Mouse (Mus musculus): ENCODE measurements at regions not wholly inside any gene's neighbourhood (a gene's known extent, or its start where the extent isn't known, plus 50 kb on each side); places are given as distances from the start of the nearest gene placed in this dataset.

DNA sequence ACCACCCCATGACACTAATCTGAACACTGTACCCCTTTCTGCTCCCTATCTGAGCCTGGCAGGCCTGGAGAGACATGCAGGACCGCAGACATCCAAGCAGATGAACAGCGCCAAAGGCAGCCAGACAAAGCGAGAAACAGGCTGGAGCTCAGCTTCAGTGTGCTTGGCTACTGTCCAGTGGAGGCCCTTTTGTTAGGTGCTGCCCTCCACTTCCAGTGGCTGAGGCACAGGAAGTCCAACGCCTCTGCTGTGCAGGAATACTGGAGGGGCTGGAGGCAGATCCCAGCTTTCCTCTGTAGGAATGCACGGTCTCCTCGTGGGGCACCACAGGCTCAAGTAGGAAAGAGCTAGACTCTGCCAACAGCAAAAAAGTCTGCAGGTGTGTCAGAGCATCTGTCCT lies 112.6 kb downstream of the Mrm1 start:
- DNase-seq: no peak
- TF ChIP-seq CTCF (conservative IDR thresholded peaks at IDR 0.05; ENCODE audit: insufficient read depth, insufficient read length, low read depth, low read length) (no peak), POLR2A (IDR thresholded peaks at IDR 0.05; ENCODE audit: low read depth, low read length) (no peak)
- Histone ChIP-seq H3K27me3 (replicated peaks; ENCODE audit: control insufficient read depth, insufficient read depth, low read length) (no peaks in the 10 kb centered on the region), H3K36me3 (ENCODE audit: control insufficient read depth, insufficient read depth, low read length) (no peaks in the 10 kb centered on the region), H3K4me3 (ENCODE audit: insufficient read depth, low read depth, low read length) (no peak overlapping the region), H3K27ac (ENCODE audit: insufficient read depth, low read depth, low read length) (no peak overlapping the region), H3K4me1 (ENCODE audit: control insufficient read depth, insufficient read depth, low read length) (no peaks in the 10 kb centered on the region)
- WGBS: 44% methylated on average over 6 of the region's 6 CpGs

DNA sequence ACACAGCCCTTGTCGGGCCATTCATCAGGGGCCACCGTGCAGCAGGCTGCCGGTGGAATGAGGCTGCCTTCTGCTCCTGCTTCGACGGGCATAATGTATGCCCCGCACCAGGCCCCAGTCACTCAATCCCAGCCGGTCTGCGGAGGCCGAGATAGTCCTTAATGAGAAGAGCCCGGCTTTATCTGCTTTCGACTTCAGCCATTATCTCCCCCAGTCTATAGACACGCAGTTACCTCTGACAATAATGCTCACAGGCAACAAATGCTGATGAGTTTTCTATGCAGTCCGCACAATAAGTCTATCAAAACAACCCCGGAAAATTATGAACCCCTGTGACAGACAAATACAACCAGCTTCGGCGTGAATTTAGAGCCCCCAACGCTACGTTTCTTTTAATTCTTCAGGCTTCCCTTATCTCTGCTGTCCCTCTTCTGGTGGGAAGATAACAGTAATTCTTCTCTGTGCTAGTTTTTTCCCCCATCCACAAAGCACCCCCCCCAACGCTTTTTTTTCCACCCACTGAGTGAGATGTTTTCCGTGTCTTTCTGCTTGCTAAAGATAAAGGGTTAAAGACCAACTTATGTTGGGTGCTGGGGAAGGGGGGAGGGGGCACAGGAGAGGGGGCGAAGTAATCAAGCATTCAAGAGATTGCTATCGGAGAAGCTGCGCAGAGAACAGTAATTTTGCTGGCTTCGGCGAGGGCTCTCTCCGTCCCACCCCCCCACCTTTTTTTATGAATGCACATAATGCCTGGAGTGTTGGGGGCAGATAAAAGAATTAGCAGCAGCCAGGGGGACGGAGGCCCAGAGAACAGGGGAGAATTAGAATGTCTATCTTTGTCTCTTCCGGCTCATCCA lies 117.8 kb downstream of the Mrm1 start:
- TF ChIP-seq CTCF (conservative IDR thresholded peaks at IDR 0.05; ENCODE audit: insufficient read depth, insufficient read length, low read depth, low read length) (no peak), POLR2A (IDR thresholded peaks at IDR 0.05; ENCODE audit: low read depth, low read length) (no peak)
- Histone ChIP-seq H3K27ac (ENCODE audit: insufficient read depth, low read depth, low read length) (no peak overlapping the region), H3K4me1 (ENCODE audit: control insufficient read depth, insufficient read depth, low read length) (no peaks in the 10 kb centered on the region), H3K4me3 (ENCODE audit: insufficient read depth, low read depth, low read length) (no peak overlapping the region), H3K36me3 (ENCODE audit: control insufficient read depth, insufficient read depth, low read length) (no peaks in the 10 kb centered on the region), H3K27me3 (replicated peaks; ENCODE audit: control insufficient read depth, insufficient read depth, low read length) (no peaks in the 10 kb centered on the region)
- DNase-seq: no peak
- WGBS: 21% methylated on average over 28 of the region's 28 CpGs

DNA sequence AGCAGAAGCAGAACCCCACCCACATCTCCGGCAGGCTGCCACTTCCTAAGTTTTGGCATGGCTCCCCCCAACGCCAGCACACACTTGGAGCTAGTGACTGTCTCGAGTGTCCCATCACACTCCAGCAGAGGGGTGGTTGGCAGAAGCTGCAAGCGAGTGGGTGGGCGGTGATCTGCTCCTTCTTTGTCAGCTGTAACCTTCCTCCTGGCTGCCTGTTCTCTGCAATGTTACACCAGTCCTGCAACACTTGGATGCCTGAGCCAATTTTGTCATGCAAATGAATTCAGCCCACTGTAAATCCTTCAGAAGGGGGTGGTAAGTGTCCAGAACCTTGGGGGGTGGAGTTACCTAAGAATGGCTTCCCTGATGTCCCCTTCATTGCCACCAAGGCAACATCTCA lies 121.8 kb downstream of the Mrm1 start:
- Histone ChIP-seq H3K36me3 (ENCODE audit: control insufficient read depth, insufficient read depth, low read length) (no peaks in the 10 kb centered on the region), H3K4me3 (ENCODE audit: insufficient read depth, low read depth, low read length) (no peak overlapping the region), H3K27ac (ENCODE audit: insufficient read depth, low read depth, low read length) (no peak overlapping the region), H3K27me3 (replicated peaks; ENCODE audit: control insufficient read depth, insufficient read depth, low read length) (no peaks in the 10 kb centered on the region), H3K4me1 (ENCODE audit: control insufficient read depth, insufficient read depth, low read length) (no peaks in the 10 kb centered on the region)
- DNase-seq: no peak
- WGBS: 37% methylated on average over 5 of the region's 5 CpGs
- TF ChIP-seq POLR2A (IDR thresholded peaks at IDR 0.05; ENCODE audit: low read depth, low read length) (no peak), CTCF (conservative IDR thresholded peaks at IDR 0.05; ENCODE audit: insufficient read depth, insufficient read length, low read depth, low read length) (no peak)

DNA sequence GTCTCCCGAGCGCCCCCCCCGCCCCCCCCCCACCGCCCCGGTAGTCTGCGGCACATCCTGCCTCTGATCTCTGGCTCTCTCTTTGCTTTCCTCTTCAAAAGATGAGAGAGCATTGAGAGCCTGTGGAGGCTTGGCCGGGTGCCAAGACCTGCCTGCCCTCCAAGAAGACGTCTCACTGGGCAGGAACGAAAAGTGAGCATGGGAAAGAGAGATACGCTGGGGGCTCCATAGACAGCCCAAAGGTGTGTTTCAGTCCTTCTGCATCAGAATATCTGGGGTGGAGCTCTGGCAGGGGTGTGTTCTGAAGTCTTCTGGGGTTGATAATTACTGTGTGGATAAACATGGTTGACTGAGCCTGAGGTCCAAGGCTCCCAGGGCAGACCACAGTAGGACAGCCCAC lies 126.7 kb downstream of the Mrm1 start:
- Histone ChIP-seq H3K36me3 (ENCODE audit: control insufficient read depth, insufficient read depth, low read length) (no peaks in the 10 kb centered on the region), H3K4me1 (ENCODE audit: control insufficient read depth, insufficient read depth, low read length) (no peaks in the 10 kb centered on the region), H3K27ac (ENCODE audit: insufficient read depth, low read depth, low read length) (no peak overlapping the region), H3K27me3 (replicated peaks; ENCODE audit: control insufficient read depth, insufficient read depth, low read length) (no peaks in the 10 kb centered on the region), H3K4me3 (ENCODE audit: insufficient read depth, low read depth, low read length) (no peak overlapping the region)
- 11% methylated on average over 9 of the region's 10 CpGs for WGBS
- TF ChIP-seq POLR2A (IDR thresholded peaks at IDR 0.05; ENCODE audit: low read depth, low read length) (no peak), CTCF (conservative IDR thresholded peaks at IDR 0.05; ENCODE audit: insufficient read depth, insufficient read length, low read depth, low read length) (no peak)
- no peak for DNase-seq

DNA sequence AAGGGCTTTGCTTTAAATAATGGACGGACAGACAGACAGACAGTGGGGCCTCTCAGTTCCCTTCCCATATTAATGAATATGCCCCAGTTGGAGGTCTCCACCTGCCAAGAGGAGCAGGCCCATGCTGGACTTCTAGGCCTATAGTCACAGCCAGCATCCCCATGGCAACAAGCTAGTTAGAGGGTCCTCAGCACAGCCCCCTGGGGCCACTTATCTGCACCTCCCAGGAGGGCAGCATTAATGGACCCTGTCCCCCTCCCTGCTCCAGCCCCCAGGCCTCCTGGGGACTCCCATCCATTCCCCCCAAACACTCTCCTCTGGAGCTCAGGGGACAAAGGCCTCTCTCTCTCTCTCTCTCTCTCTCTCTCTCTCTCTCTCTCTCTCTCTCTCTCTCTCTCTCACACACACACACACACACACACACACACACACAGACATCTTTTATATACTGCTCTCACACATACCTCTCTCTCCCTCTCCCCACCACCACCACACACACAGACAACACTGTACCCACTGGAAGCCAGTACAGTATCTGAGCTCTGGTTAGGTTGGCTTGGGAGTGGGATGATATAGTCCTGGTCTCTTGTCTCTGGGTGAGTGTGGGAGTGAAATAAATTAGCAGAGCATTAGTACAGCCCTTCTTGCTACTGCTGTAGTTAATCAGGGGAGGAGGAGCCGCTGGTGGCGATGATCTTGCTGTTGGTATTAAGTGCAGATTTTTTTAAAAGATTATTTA lies 127.7 kb downstream of the Mrm1 start:
- Histone ChIP-seq H3K27ac (ENCODE audit: insufficient read depth, low read depth, low read length) (no peak overlapping the region), H3K4me3 (ENCODE audit: insufficient read depth, low read depth, low read length) (no peak overlapping the region), H3K36me3 (ENCODE audit: control insufficient read depth, insufficient read depth, low read length) (no peaks in the 10 kb centered on the region), H3K27me3 (replicated peaks; ENCODE audit: control insufficient read depth, insufficient read depth, low read length) (no peaks in the 10 kb centered on the region), H3K4me1 (ENCODE audit: control insufficient read depth, insufficient read depth, low read length) (no peaks in the 10 kb centered on the region)
- DNase-seq: no peak
- WGBS: 81% methylated on average over 3 of the region's 3 CpGs
- TF ChIP-seq CTCF (conservative IDR thresholded peaks at IDR 0.05; ENCODE audit: insufficient read depth, insufficient read length, low read depth, low read length) (no peak), POLR2A (IDR thresholded peaks at IDR 0.05; ENCODE audit: low read depth, low read length) (no peak)

GRCm38 (mm10) chr11:84686473-84686872 lies 132.8 kb downstream of the Mrm1 start:
- H3K36me3 ChIP-seq (ENCODE audit: control insufficient read depth, insufficient read depth, low read length): no peaks in the 10 kb centered on the region

GRCm38 (mm10) chr11:84684325-84684724 lies 135.0 kb downstream of the Mrm1 start:
- no peaks in the 10 kb centered on the region for H3K4me1 ChIP-seq (ENCODE audit: control insufficient read depth, insufficient read depth, low read length)
- 89% methylated on average over 3 of the region's 3 CpGs for WGBS
- H3K27ac ChIP-seq (ENCODE audit: insufficient read depth, low read depth, low read length): no peak overlapping the region

More at GRCm38 (mm10) chr11:84686473-84686872, 132.8 kb downstream of the Mrm1 start:
- H3K4me3 ChIP-seq (ENCODE audit: insufficient read depth, low read depth, low read length): no peak overlapping the region
- 77% methylated on average over 9 of the region's 9 CpGs for WGBS
- no peak for DNase-seq
- no peaks in the 10 kb centered on the region for H3K4me1 ChIP-seq (ENCODE audit: control insufficient read depth, insufficient read depth, low read length)
- H3K27ac ChIP-seq (ENCODE audit: insufficient read depth, low read depth, low read length): no peak overlapping the region
- H3K27me3 ChIP-seq (replicated peaks; ENCODE audit: control insufficient read depth, insufficient read depth, low read length): no peaks in the 10 kb centered on the region
- no peak for TF ChIP-seq POLR2A (IDR thresholded peaks at IDR 0.05; ENCODE audit: low read depth, low read length)
- no peak for TF ChIP-seq CTCF (conservative IDR thresholded peaks at IDR 0.05; ENCODE audit: insufficient read depth, insufficient read length, low read depth, low read length)

More at GRCm38 (mm10) chr11:84684325-84684724, 135.0 kb downstream of the Mrm1 start:
- Histone ChIP-seq H3K27me3 (replicated peaks; ENCODE audit: control insufficient read depth, insufficient read depth, low read length) (no peaks in the 10 kb centered on the region), H3K4me3 (ENCODE audit: insufficient read depth, low read depth, low read length) (no peak overlapping the region), H3K36me3 (ENCODE audit: control insufficient read depth, insufficient read depth, low read length) (no peaks in the 10 kb centered on the region)
- no peak for TF ChIP-seq CTCF (conservative IDR thresholded peaks at IDR 0.05; ENCODE audit: insufficient read depth, insufficient read length, low read depth, low read length)
- no peak for DNase-seq

Data from kidney, adult 2 months (tissue).